Mouse (Mus musculus): ENCODE measurements around the gene Hus1.

GRCm38 (mm10) chr11:8949765-8950430 lies 61.1 kb downstream of the Hus1 start:
- TF ChIP-seq CTCF (IDR thresholded peaks at IDR 0.05; ENCODE audit: borderline replicate concordance, extremely low read depth, insufficient read depth, insufficient read length), result no peak
- no peak for TF ChIP-seq POLR2A (IDR thresholded peaks at IDR 0.05; ENCODE audit: borderline replicate concordance, extremely low read depth, insufficient read depth, insufficient read length, poor library complexity, severe bottlenecking)

Data from brain, embryonic 14.5 days (tissue).